Mouse (Mus musculus) heart, adult 2 months (tissue): Measurements from ENCODE around the gene Mkln1. TPM values are rescaled to one million over a fixed set of nuclear protein-coding genes. Genes with fewer than 3 reads are reported as not detected.

Experiments used
- DNase-seq, 2 experiments: peaks; one replicate each; pipeline ENCODE4 v3.0.0; 2021
- H3K27ac ChIP-seq: fragments of 200-600 bp; 2 replicates; pipeline ENCODE4 v1.8.1; 2022
- H3K27me3 ChIP-seq: fragments of 200-500 bp; 2 replicates; pipeline ENCODE4 v1.6.1; 2012; ENCODE audit warnings: mild to moderate bottlenecking, low read length, inconsistent platforms, mixed read lengths; ENCODE audit not compliant: control insufficient read depth, insufficient read depth
- H3K36me3 ChIP-seq: fragments of 200-500 bp; 2 replicates; pipeline ENCODE4 v1.6.1; 2012; ENCODE audit warnings: low read length, inconsistent platforms; ENCODE audit not compliant: control insufficient read depth, insufficient read depth
- H3K4me1 ChIP-seq: fragments of 200-500 bp; 2 replicates; pipeline ENCODE4 v1.6.1; 2011; ENCODE audit warnings: low read length; ENCODE audit not compliant: control insufficient read depth, insufficient read depth
- H3K4me3 ChIP-seq: fragments of 200-600 bp; 2 replicates; pipeline ENCODE4 v1.8.1; 2022
- H3K79me2 ChIP-seq: fragments of 200-500 bp; replicated peaks from 2 replicates; pipeline ENCODE4 v1.6.1; 2012; ENCODE audit warnings: mild to moderate bottlenecking, inconsistent platforms, low read length, moderate library complexity, mixed read lengths; ENCODE audit not compliant: control insufficient read depth, insufficient read depth
- H3K9ac ChIP-seq: fragments of 200-500 bp; 2 replicates; pipeline ENCODE4 v1.6.1; 2012; ENCODE audit warnings: low read depth, mild to moderate bottlenecking, control low read depth, inconsistent platforms, low read length, mixed read lengths
- CTCF ChIP-seq: fragments of 200-600 bp; IDR thresholded peaks from 2 replicates; pipeline ENCODE4 v1.8.1; 2022; ENCODE audit warnings: antibody characterized with exemption, mild to moderate bottlenecking, moderate library complexity
- EP300 ChIP-seq: fragments of 200-500 bp; IDR thresholded peaks from 2 replicates; pipeline ENCODE4 v1.6.1; 2011; ENCODE audit warnings: low read depth, low read length, control low read depth; ENCODE audit not compliant: insufficient read depth
- POLR2A ChIP-seq: fragments of 200-500 bp; IDR thresholded peaks from 2 replicates; pipeline ENCODE4 v1.6.1; 2011; ENCODE audit warnings: mild to moderate bottlenecking, low read depth, low read length, control low read depth; ENCODE audit not compliant: insufficient read depth
- WGBS: fragments of 180-500 bp; shearing (Covaris S2); methylation state at CpG from one replicate; pipeline ENCODE4 v1.1.7; 2018; 5-methylcytosine and 5-hydroxymethylcytosine counted together
- intact Hi-C: fragments of 180-260 bp; cut with DNase I; formaldehyde crosslinking; loops from one replicate; pipeline ENCODE4 v1.15.1; 2025
- polyA plus RNA-seq: library from polyadenylated mRNA; depleted of rRNA; stranded (reverse); fragments of >200 nt; gene quantifications from 2 replicates; pipeline ENCODE4 v1.2.3, GENCODE M21; 2012
- total RNA-seq, 2 experiments: library from RNA; stranded (reverse); gene quantifications; 2 replicates each; pipeline ENCODE4 v1.2.3; 2021

The Mkln1 gene
- total and polyA plus RNA-seq, 3 experiments = 52.5 to 157 (median 148) TPM

DNA sequence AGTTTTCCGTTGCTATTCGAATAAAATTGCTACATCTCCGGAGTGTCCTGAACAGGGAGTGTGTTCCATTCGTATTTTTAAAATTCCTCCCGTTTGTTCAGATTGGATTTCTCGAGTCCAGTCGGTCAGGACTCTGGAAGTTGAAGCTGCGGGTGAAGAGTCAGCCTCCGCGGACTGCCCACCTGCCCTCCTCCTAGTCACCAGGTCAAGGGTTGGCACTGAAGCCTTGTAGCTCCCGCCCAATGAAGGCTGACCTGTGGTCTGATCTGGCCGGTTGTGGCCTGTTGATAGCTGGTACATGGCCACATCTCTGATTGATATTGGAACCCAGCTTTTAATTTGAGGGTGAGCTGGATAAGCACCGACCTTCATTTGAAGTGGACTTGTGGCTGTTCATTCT lies 1.0 kb downstream of the Mkln1 start:
- peak overlapping the region; percentile 89 for H3K9ac ChIP-seq
- peaks cover 15% of the 10 kb centered on the region for H3K4me1 ChIP-seq
- peak overlapping the region; percentile 97 for H3K27ac ChIP-seq
- H3K4me3 ChIP-seq = peak overlapping the region; percentile 64
- no peak for TF ChIP-seq POLR2A
- TF ChIP-seq CTCF = no peak
- no peak for TF ChIP-seq EP300
- WGBS = under 1% methylated on average over 13 of the region's 13 CpGs
- peaks cover 6% of the 10 kb centered on the region for H3K79me2 ChIP-seq
- H3K36me3 ChIP-seq = peaks cover 18% of the 10 kb centered on the region
- intact Hi-C loops = loop anchor here (2.0 to 5.0 kb wide), 3 partner anchors 29 to 177 kb away; no protein-coding TSS in a partner anchor
- peak; percentile 38 to 40 for DNase-seq
- no peaks in the 10 kb centered on the region for H3K27me3 ChIP-seq

GRCm38 (mm10) chr6:31411017-31411416 lies 12.5 kb downstream of the Mkln1 start:
- Histone ChIP-seq H3K36me3 (peaks cover 30% of the 10 kb centered on the region), H3K79me2 (peaks cover 13% of the 10 kb centered on the region), H3K9ac (no peak overlapping the region), H3K27ac (no peak overlapping the region), H3K4me3 (no peak overlapping the region), H3K27me3 (no peaks in the 10 kb centered on the region), H3K4me1 (peaks cover 25% of the 10 kb centered on the region)
- DNase-seq = no peak
- 84% methylated on average over 1 of the region's 1 CpGs for WGBS
- TF ChIP-seq EP300 (no peak), CTCF (no peak), POLR2A (no peak)
- intact Hi-C loops = no loop called here

GRCm38 (mm10) chr6:31412487-31412886 lies 14.0 kb downstream of the Mkln1 start:
- Histone ChIP-seq H3K9ac (no peak overlapping the region), H3K36me3 (peaks cover 31% of the 10 kb centered on the region), H3K4me1 (peaks cover 32% of the 10 kb centered on the region), H3K79me2 (peaks cover 18% of the 10 kb centered on the region), H3K4me3 (no peak overlapping the region), H3K27me3 (no peaks in the 10 kb centered on the region), H3K27ac (no peak overlapping the region)
- intact Hi-C loops = no loop called here
- no peak for DNase-seq
- TF ChIP-seq POLR2A (no peak), CTCF (peak; percentile 60)

DNA sequence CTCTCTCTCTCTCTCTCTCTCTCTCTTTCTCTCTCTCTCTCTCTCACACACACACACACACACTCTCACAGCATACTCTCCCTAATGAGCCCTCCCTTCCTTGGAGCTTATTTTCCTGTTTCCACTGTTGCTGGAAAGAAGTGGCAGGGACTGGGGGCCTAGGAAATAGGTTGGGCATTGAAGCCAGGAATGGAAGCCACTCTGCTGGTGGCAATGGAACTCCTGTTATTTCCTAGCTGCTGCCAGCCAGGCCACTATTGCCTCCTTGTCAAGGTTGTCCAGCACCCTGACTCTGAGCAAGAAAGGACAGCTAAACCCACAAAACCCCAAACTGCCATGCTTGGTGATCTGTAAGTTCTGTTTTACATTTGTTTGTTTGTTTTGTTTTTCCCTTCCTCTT lies 15.0 kb downstream of the Mkln1 start:
- Histone ChIP-seq H3K79me2 (peaks cover 17% of the 10 kb centered on the region), H3K27me3 (no peaks in the 10 kb centered on the region), H3K36me3 (peaks cover 30% of the 10 kb centered on the region), H3K4me1 (peaks cover 30% of the 10 kb centered on the region), H3K9ac (no peak overlapping the region), H3K4me3 (no peak overlapping the region), H3K27ac (peak overlapping the region; percentile 27)
- TF ChIP-seq EP300 = no peak
- TF ChIP-seq CTCF = no peak
- TF ChIP-seq POLR2A = no peak
- DNase-seq = peak in 1 of 2 experiments; percentile 30
- intact Hi-C loops = no loop called here

DNA sequence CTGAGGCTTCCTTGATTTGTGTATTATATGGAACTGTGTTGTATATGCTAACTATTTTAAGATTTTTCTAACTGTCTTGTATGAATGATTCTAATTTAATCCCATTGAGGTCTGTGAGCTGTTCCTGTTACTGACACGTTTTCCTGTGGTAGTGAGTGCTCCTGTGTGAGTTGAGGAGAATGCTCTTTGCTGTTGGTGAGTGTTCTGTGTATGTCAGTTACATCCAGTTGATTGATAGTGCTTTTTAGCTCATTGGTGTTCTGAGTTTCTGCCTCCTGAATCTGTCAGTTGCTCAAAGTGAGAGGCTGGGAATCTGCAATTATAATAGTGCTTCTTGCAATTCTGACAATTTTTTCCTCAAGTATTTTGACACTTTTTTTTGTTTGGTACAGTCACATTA lies 15.8 kb downstream of the Mkln1 start:
- Histone ChIP-seq H3K4me3 (no peak overlapping the region), H3K79me2 (peaks cover 14% of the 10 kb centered on the region), H3K36me3 (peaks cover 30% of the 10 kb centered on the region), H3K9ac (peak overlapping the region; percentile 38; the same call in 1 of the 2 replicates), H3K27ac (no peak overlapping the region), H3K27me3 (no peaks in the 10 kb centered on the region), H3K4me1 (peaks cover 27% of the 10 kb centered on the region)
- intact Hi-C loops = no loop called here
- DNase-seq = no peak
- TF ChIP-seq CTCF (no peak), POLR2A (no peak), EP300 (no peak)
- 0% methylated on average over 1 of the region's 1 CpGs for WGBS

GRCm38 (mm10) chr6:31425428-31425827 lies 26.9 kb downstream of the Mkln1 start:
- Histone ChIP-seq H3K4me1 (peaks cover 2% of the 10 kb centered on the region; the same call in 1 of the 2 replicates), H3K27ac (no peak overlapping the region), H3K36me3 (peaks cover 12% of the 10 kb centered on the region), H3K4me3 (no peak overlapping the region), H3K79me2 (peaks cover 8% of the 10 kb centered on the region; the same call in 1 of the 2 replicates), H3K27me3 (no peaks in the 10 kb centered on the region), H3K9ac (no peak overlapping the region)
- WGBS = 43% methylated on average over 3 of the region's 3 CpGs
- DNase-seq = no peak
- TF ChIP-seq EP300 (no peak), POLR2A (no peak), CTCF (no peak)
- intact Hi-C loops = no loop called here
